Mouse (Mus musculus) olfactory bulb, adult 2 months (tissue): Measurements from ENCODE around the gene Enah.

ENCODE experiments used
- CTCF ChIP-seq: fragments of 200-500 bp; IDR thresholded peaks from 2 replicates; pipeline ENCODE4 v1.5.1; 2012; ENCODE audit warnings: low read depth, mild to moderate bottlenecking, low read length, moderate library complexity; ENCODE audit not compliant: insufficient read depth
- POLR2A ChIP-seq: fragments of 200-500 bp; IDR thresholded peaks from 2 replicates; pipeline ENCODE4 v1.6.1; 2012; ENCODE audit warnings: mild to moderate bottlenecking, low read depth, low read length, moderate library complexity; ENCODE audit not compliant: insufficient read depth

- TF ChIP-seq CTCF, result no peak
- no peak for TF ChIP-seq POLR2A
These were observed 153.1 kb downstream of the Enah start for GRCm38 (mm10) chr1:181866429-181867280.
